Mouse (Mus musculus) embryonic facial prominence, embryonic 14.5 days (tissue): ENCODE measurements around the gene Dad1. TPM values are rescaled to one million over a fixed set of nuclear protein-coding genes. Genes with fewer than 3 reads are reported as not detected.

Experiments used
- ATAC-seq: fragments of 200-750 bp; cut with Nextera tagmentation; 2 replicates; pipeline ENCODE4 v1.8.0; 2017; ENCODE audit warnings: low read depth, moderate number of reproducible peaks, moderate TSS enrichment
- DNase-seq: peaks from one replicate; pipeline ENCODE4 v3.0.0-alpha.2; 2015; ENCODE audit warnings: low spot score
- H3K27ac ChIP-seq: fragments of 300-500 bp; sonication (generic); replicated peaks from 2 replicates; pipeline ENCODE4 v1.5.1; 2014; ENCODE audit warnings: low read depth, mild to moderate bottlenecking, low read length, moderate library complexity
- H3K27me3 ChIP-seq: fragments of 300-500 bp; sonication (generic); replicated peaks from 2 replicates; pipeline ENCODE4 v1.6.1; 2014; ENCODE audit warnings: low read length; ENCODE audit not compliant: control insufficient read depth, insufficient read depth
- H3K36me3 ChIP-seq: fragments of 300-500 bp; sonication (generic); 2 replicates; pipeline ENCODE4 v1.6.1; 2014; ENCODE audit warnings: low read length, mixed read lengths; ENCODE audit not compliant: control insufficient read depth, insufficient read depth
- H3K4me1 ChIP-seq: fragments of 300-500 bp; sonication (generic); 2 replicates; pipeline ENCODE4 v1.6.1; 2014; ENCODE audit warnings: antibody characterized with exemption, low read length; ENCODE audit not compliant: control insufficient read depth, insufficient read depth
- H3K4me2 ChIP-seq: fragments of 300-500 bp; sonication (generic); 2 replicates; pipeline ENCODE4 v1.6.1; 2014; ENCODE audit warnings: low read depth, mild to moderate bottlenecking, low read length, moderate library complexity, mixed read lengths
- H3K4me3 ChIP-seq: fragments of 300-500 bp; sonication (generic); 2 replicates; pipeline ENCODE4 v1.5.1; 2014; ENCODE audit warnings: low read depth, mild to moderate bottlenecking, low read length
- H3K9ac ChIP-seq: fragments of 300-500 bp; sonication (generic); 2 replicates; pipeline ENCODE4 v1.6.1; 2014; ENCODE audit warnings: low read depth, mild to moderate bottlenecking, low read length, moderate library complexity, mixed read lengths
- H3K9me3 ChIP-seq: fragments of 300-500 bp; sonication (generic); 2 replicates; pipeline ENCODE4 v1.6.1; 2016; ENCODE audit warnings: low read length; ENCODE audit not compliant: control insufficient read depth
- WGBS: fragments of 180-500 bp; shearing (Covaris S2); extraction: QIAGEN DNeasy Blood & Tissue Kit; methylation state at CpG from one replicate; pipeline ENCODE4 v1.1.7; 2014; 5-methylcytosine and 5-hydroxymethylcytosine counted together
- polyA plus RNA-seq: library from polyadenylated mRNA; unstranded; fragments of >200 nt; fragmentation: Nextera tagmentation; extraction: Ambion mirVana; gene quantifications from 2 replicates; pipeline ENCODE4 v1.2.1, GENCODE M21; 2014

Gene Dad1
- polyA plus RNA-seq, 1 experiment from 2014 or later, result 436 TPM

GRCm38 (mm10) chr14:54210401-54210800 lies 43.5 kb downstream of the Dad1 start:
- Histone ChIP-seq H3K4me2 (no peak overlapping the region), H3K4me1 (0 out of 2 replicates have a peak, but pooled peaks cover 6% of the 10 kb centered on the region), H3K9me3 (no peaks in the 10 kb centered on the region), H3K9ac (no peak overlapping the region), H3K27me3 (no peaks in the 10 kb centered on the region), H3K27ac (no peak overlapping the region), H3K36me3 (no peaks in the 10 kb centered on the region), H3K4me3 (no peak overlapping the region)
- DNase-seq (no peak), ATAC-seq (no peak)
- WGBS, result 78% methylated on average over 2 of the region's 2 CpGs

DNA sequence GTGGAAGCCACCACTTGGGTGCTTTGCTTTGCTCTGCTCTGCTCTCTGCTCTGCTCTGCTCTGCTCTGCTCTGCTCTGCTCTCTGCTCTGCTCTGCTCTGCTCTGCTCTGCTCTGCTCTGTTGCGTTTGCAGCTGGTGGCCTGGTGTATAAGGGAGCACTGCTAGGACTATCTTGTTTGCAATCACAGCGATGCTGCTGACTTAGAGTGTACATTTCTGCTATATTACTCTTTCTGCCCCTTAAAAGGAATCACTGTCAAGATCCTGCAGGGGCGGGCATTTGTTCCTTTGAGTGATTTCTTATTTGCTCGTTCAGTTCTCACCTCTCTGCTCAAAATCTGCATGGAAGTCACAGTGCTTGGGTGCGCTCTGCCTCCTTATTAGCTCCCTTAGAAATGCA lies 44.0 kb downstream of the Dad1 start:
- Histone ChIP-seq H3K4me3 (no peak overlapping the region), H3K27me3 (no peaks in the 10 kb centered on the region), H3K27ac (no peak overlapping the region), H3K4me2 (no peak overlapping the region), H3K4me1 (0 out of 2 replicates have a peak, but pooled peaks cover 2% of the 10 kb centered on the region), H3K9me3 (no peaks in the 10 kb centered on the region), H3K36me3 (no peaks in the 10 kb centered on the region), H3K9ac (no peak overlapping the region)
- DNase-seq, result no peak
- 75% methylated on average over 5 of the region's 5 CpGs for WGBS
- ATAC-seq, result no peak

GRCm38 (mm10) chr14:54208741-54209140 lies 45.2 kb downstream of the Dad1 start:
- H3K4me3 ChIP-seq, result no peak overlapping the region
- 66% methylated on average over 6 of the region's 6 CpGs for WGBS
- ATAC-seq, result no peak

GRCm38 (mm10) chr14:54207924-54208323 lies 46.0 kb downstream of the Dad1 start:
- Histone ChIP-seq H3K27ac (no peak overlapping the region), H3K9ac (no peak overlapping the region), H3K4me2 (no peak overlapping the region), H3K36me3 (no peaks in the 10 kb centered on the region), H3K4me1 (no peaks in the 10 kb centered on the region), H3K4me3 (no peak overlapping the region), H3K9me3 (no peaks in the 10 kb centered on the region), H3K27me3 (no peaks in the 10 kb centered on the region)
- ATAC-seq (no peak), DNase-seq (no peak)
- 80% methylated on average over 5 of the region's 5 CpGs for WGBS

More at GRCm38 (mm10) chr14:54208741-54209140, 45.2 kb downstream of the Dad1 start:
- H3K27me3 ChIP-seq, result no peaks in the 10 kb centered on the region
- H3K4me2 ChIP-seq, result no peak overlapping the region
- H3K9me3 ChIP-seq, result no peaks in the 10 kb centered on the region
- H3K9ac ChIP-seq, result no peak overlapping the region
- no peak overlapping the region for H3K27ac ChIP-seq
- H3K36me3 ChIP-seq, result no peaks in the 10 kb centered on the region
- DNase-seq, result no peak
- no peaks in the 10 kb centered on the region for H3K4me1 ChIP-seq

DNA sequence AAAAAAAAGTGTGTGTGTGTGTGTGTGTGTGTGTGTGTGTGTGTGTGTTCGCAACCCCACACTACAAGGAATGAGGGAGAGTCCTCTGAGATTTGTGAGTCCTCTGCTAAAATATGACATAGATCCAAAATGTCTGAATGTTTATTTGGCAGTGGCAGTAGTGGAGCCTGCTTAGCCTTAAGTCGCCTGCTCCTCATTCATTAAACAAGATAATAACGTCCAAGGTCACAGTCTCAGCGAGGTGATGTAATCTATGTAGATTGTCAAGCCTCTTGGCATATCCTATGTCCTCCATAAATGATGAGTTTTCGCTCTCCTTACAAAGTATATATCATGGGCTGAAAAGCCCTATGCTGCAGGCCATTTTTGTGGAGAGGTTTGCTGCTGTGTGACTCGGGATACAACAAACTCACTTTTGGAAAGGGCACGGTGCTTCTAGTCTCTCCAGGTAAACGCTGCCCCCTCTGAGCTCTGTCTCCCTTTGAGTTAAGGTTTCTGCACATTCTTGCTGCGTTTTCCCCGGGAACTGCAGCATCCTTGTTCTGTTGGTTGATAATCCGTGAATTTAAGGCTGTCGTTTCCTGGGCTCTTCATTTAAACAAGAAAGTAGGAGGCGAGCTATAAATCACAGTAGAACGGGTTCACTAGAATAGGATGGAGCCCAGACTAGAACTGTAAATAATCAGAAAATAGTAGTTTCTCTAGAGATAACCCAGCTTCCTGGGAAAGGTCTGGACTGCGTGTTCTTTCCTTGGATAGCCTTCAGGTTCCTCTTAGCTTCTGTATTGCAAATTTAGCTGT lies 47.0 kb downstream of the Dad1 start:
- ATAC-seq (no peak), DNase-seq (no peak)
- Histone ChIP-seq H3K27me3 (no peaks in the 10 kb centered on the region), H3K36me3 (no peaks in the 10 kb centered on the region), H3K4me2 (no peak overlapping the region), H3K27ac (no peak overlapping the region), H3K9ac (no peak overlapping the region), H3K4me3 (no peak overlapping the region), H3K4me1 (no peaks in the 10 kb centered on the region), H3K9me3 (no peaks in the 10 kb centered on the region)
- WGBS, result 71% methylated on average over 15 of the region's 15 CpGs

- no peak for ATAC-seq
- 79% methylated on average over 5 of the region's 5 CpGs for WGBS
- no peak overlapping the region for H3K4me2 ChIP-seq
- H3K36me3 ChIP-seq, result no peaks in the 10 kb centered on the region
- no peaks in the 10 kb centered on the region for H3K27me3 ChIP-seq
- H3K27ac ChIP-seq, result no peak overlapping the region
- no peak for DNase-seq
- no peak overlapping the region for H3K9ac ChIP-seq
- no peaks in the 10 kb centered on the region for H3K9me3 ChIP-seq
- H3K4me1 ChIP-seq, result no peaks in the 10 kb centered on the region
- H3K4me3 ChIP-seq, result no peak overlapping the region
Observed at GRCm38 (mm10) chr14:54206309-54206708, 47.6 kb downstream of the Dad1 start.

DNA sequence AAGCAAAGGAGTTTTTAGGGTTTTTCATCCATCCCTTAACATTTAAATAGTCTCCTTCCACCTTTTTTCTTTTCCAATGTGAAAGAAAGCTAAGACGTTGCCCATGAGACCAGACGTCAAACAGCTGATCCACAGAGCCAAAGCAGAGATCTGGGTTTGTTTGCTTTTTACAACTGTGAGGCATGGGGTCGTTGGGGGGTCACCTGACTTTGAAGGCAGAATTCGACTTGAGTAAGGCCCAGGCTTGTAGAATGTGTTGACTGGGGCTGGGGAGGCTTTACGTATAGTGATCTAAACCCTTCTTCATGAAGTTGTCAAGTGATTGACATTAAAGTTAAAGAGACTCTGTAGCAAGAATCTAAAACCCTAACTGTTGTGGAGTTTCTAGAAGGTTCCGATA lies 48.0 kb downstream of the Dad1 start:
- ATAC-seq (no peak), DNase-seq (no peak)
- H3K4me3 ChIP-seq, result no peak overlapping the region
- no peaks in the 10 kb centered on the region for H3K9me3 ChIP-seq
- 45% methylated on average over 6 of the region's 6 CpGs for WGBS
- no peak overlapping the region for H3K9ac ChIP-seq
- no peaks in the 10 kb centered on the region for H3K27me3 ChIP-seq
- no peaks in the 10 kb centered on the region for H3K4me1 ChIP-seq
- no peak overlapping the region for H3K4me2 ChIP-seq
- H3K36me3 ChIP-seq, result no peaks in the 10 kb centered on the region
- no peak overlapping the region for H3K27ac ChIP-seq

- H3K4me2 ChIP-seq, result no peak overlapping the region
- H3K9ac ChIP-seq, result no peak overlapping the region
- DNase-seq, result no peak
- no peaks in the 10 kb centered on the region for H3K4me1 ChIP-seq
- no peak overlapping the region for H3K4me3 ChIP-seq
- no peaks in the 10 kb centered on the region for H3K36me3 ChIP-seq
- H3K9me3 ChIP-seq, result no peaks in the 10 kb centered on the region
- H3K27ac ChIP-seq, result no peak overlapping the region
- 80% methylated on average over 4 of the region's 4 CpGs for WGBS
- ATAC-seq, result no peak
- no peaks in the 10 kb centered on the region for H3K27me3 ChIP-seq
Observed at GRCm38 (mm10) chr14:54204786-54205185, 49.1 kb downstream of the Dad1 start.

GRCm38 (mm10) chr14:54204311-54204710 lies 49.6 kb downstream of the Dad1 start:
- Histone ChIP-seq H3K4me1 (no peaks in the 10 kb centered on the region), H3K4me2 (no peak overlapping the region), H3K4me3 (no peak overlapping the region), H3K9ac (no peak overlapping the region), H3K27me3 (no peaks in the 10 kb centered on the region), H3K36me3 (no peaks in the 10 kb centered on the region), H3K9me3 (no peaks in the 10 kb centered on the region), H3K27ac (no peak overlapping the region)
- DNase-seq (no peak), ATAC-seq (no peak)
- 86% methylated on average over 8 of the region's 8 CpGs for WGBS
